In genomic region chr8:111538194-111538593, GRCm38 (mm10) we compare ENCODE assay signal across 8 mouse cellular contexts. TPM values are rescaled to one million over a fixed set of nuclear protein-coding genes. Genes with fewer than 3 reads are reported as not detected.
DNase-seq lines count a peak whose midpoint lies in the region; ATAC-seq and TF ChIP-seq lines count a peak whose summit lies in the region.

No protein-coding gene starts in this region.

- H3K27ac ChIP-seq in left cerebral cortex, adult 2 months, result peak overlapping the region; percentile 90
- no peak overlapping the region for H3K27ac ChIP-seq in cerebellum, adult 2 months (ENCODE audit: insufficient read depth, low read length)
- no peak overlapping the region for H3K27ac ChIP-seq in heart, embryonic 11.5 days (ENCODE audit: low read depth, low read length)
- H3K27ac ChIP-seq in kidney, postnatal 0 days, result no peak overlapping the region
- peak overlapping the region; percentile 90 for H3K27ac ChIP-seq in macrophage

- ATAC-seq in heart, embryonic 11.5 days (replicated peaks; ENCODE audit: insufficient number of reproducible peaks, low FRiP score, low TSS enrichment), result no peak
- no peak for ATAC-seq in kidney, postnatal 0 days (replicated peaks; ENCODE audit: low FRiP score, low read depth)

- TF ChIP-seq CTCF in left cerebral cortex, adult 2 months (IDR thresholded peaks at IDR 0.05), result no peak
- TF ChIP-seq CTCF in cerebellum, adult 2 months (IDR thresholded peaks at IDR 0.05; ENCODE audit: borderline replicate concordance, insufficient read depth, low read depth, low read length), result no peak
- no peak for TF ChIP-seq CTCF in kidney, postnatal 0 days (IDR thresholded peaks at IDR 0.05; ENCODE audit: low read depth)

- intact Hi-C loops in left cerebral cortex, adult 2 months (cut with DNase I), result loop anchor here (5.0 kb wide), 3 partner anchors 39 to 104 kb away; partner anchors contain the start of gene Zfp1
- intact Hi-C loops in left cerebral cortex, postnatal 36 days (cut with DNase I), result loop anchor here (5.0 kb wide), 1 partner anchor 104 kb away; the partner anchor contains the start of gene Zfp1

- H3K79me2 ChIP-seq in macrophage (ENCODE audit: inconsistent target), result peaks cover 63% of the 10 kb centered on the region

- TF ChIP-seq POLR2A in cerebellum, adult 2 months (IDR thresholded peaks at IDR 0.05; ENCODE audit: borderline replicate concordance, insufficient read depth, low read length), result no peak

- H3K9me3 ChIP-seq in heart, embryonic 11.5 days (replicated peaks; ENCODE audit: control insufficient read depth, low read length), result no peaks in the 10 kb centered on the region
- H3K9me3 ChIP-seq in kidney, postnatal 0 days (replicated peaks; ENCODE audit: low read length), result no peaks in the 10 kb centered on the region

- no peaks in the 10 kb centered on the region for H3K36me3 ChIP-seq in heart, embryonic 11.5 days (ENCODE audit: control insufficient read depth, insufficient read depth, low read length)
- H3K36me3 ChIP-seq in kidney, postnatal 0 days (ENCODE audit: insufficient read depth, low read length), result no peaks in the 10 kb centered on the region
- no peaks in the 10 kb centered on the region for H3K36me3 ChIP-seq in macrophage (ENCODE audit: inconsistent target)

- peaks cover 14% of the 10 kb centered on the region; the same call in 1 of the 2 replicates for H3K4me1 ChIP-seq in cerebellum, adult 2 months (ENCODE audit: control insufficient read depth, insufficient read depth, low read length)
- H3K4me1 ChIP-seq in heart, embryonic 11.5 days (ENCODE audit: control insufficient read depth, insufficient read depth, low read length), result peaks cover 31% of the 10 kb centered on the region
- peaks cover 6% of the 10 kb centered on the region for H3K4me1 ChIP-seq in kidney, postnatal 0 days (replicated peaks; ENCODE audit: insufficient read depth, low read length)

- no peaks in the 10 kb centered on the region for H3K27me3 ChIP-seq in cerebellum, adult 2 months (ENCODE audit: control insufficient read depth, insufficient read depth, low read length)
- H3K27me3 ChIP-seq in heart, embryonic 11.5 days (ENCODE audit: control insufficient read depth, insufficient read depth, low read length), result no peaks in the 10 kb centered on the region
- no peaks in the 10 kb centered on the region for H3K27me3 ChIP-seq in kidney, postnatal 0 days (ENCODE audit: insufficient read depth, low read length)

- H3K4me2 ChIP-seq in heart, embryonic 11.5 days, result peak overlapping the region; percentile 91
- H3K4me2 ChIP-seq in kidney, postnatal 0 days (ENCODE audit: low read length), result peak overlapping the region; percentile 92

- H3K9ac ChIP-seq in heart, embryonic 11.5 days (ENCODE audit: low read depth, low read length), result peak overlapping the region; percentile 94; the same call in 1 of the 2 replicates
- no peak overlapping the region for H3K9ac ChIP-seq in kidney, postnatal 0 days (ENCODE audit: low read depth, low read length)

- 0% methylated on average over 2 of the region's 2 CpGs for WGBS in cerebellum, adult 2 months
- whole genome bisulfite sequencing in heart, embryonic 11.5 days (ENCODE audit: insufficient replicate concordance), result 22% methylated on average over 2 of the region's 2 CpGs
- WGBS in kidney, postnatal 0 days, result 6% methylated on average over 2 of the region's 2 CpGs
- 6% methylated on average over 2 of the region's 2 CpGs for WGBS in macrophage (ENCODE audit: missing documents)

- H3K4me3 ChIP-seq in left cerebral cortex, adult 2 months, result peak overlapping the region; percentile 85
- peak overlapping the region; percentile 85 for H3K4me3 ChIP-seq in cerebellum, adult 2 months (replicated peaks; ENCODE audit: insufficient read depth, low read depth, low read length)
- H3K4me3 ChIP-seq in heart, embryonic 11.5 days (ENCODE audit: low read depth, low read length), result peak overlapping the region; percentile 92
- H3K4me3 ChIP-seq in kidney, postnatal 0 days (replicated peaks; ENCODE audit: low read depth, low read length), result peak overlapping the region; percentile 95
- peak overlapping the region; percentile 80 for H3K4me3 ChIP-seq in macrophage (ENCODE audit: inconsistent target)

- no peak for DNase-seq in left cerebral cortex, adult 2 months (ENCODE audit: extremely low spot score in 1 of 2, low spot score in 2 of 2)
- no peak for DNase-seq in left cerebral cortex, postnatal 36 days (ENCODE audit: low spot score in 2 of 2)
- DNase-seq in cerebellum, adult 2 months, result peak; percentile 45 to 49
- peak; percentile 15 for DNase-seq in kidney, postnatal 0 days (ENCODE audit: low spot score)
- no peak for DNase-seq in frontal cortex, postnatal 14 days (ENCODE audit: low spot score in 2 of 2)
- DNase-seq in natural killer cell, adult 2 months (ENCODE audit: low spot score in 2 of 2), result no peak

RNA-seq across cellular contexts. Expression of gene Znrf1, which starts 2.3 kb away (rescaled TPM):
- 100 to 1,000 TPM; 166 to 171 TPM for total RNA-seq in left cerebral cortex, adult 2 months (2021)
- total RNA-seq in left cerebral cortex, postnatal 36 days (2021), result 100 to 1,000 TPM; 154 to 166 TPM
- polyA plus RNA-seq in cerebellum, adult 2 months (2012; rRNA removed), result 111 and 116 TPM in 2 replicates
- polyA plus RNA-seq in heart, embryonic 11.5 days (2014; fragmentation: Nextera tagmentation; extraction: Ambion mirVana), result 23.1 and 23.7 TPM in 2 replicates
- polyA plus RNA-seq in kidney, postnatal 0 days (2015; fragmentation: Nextera tagmentation; extraction: Ambion mirVana), result 17.9 and 22.5 TPM in 2 replicates
- 1,000 to 10,000 TPM in 7 of 26 experiments, 100 to 1,000 TPM in 19; 215 to 1,872 (median 460) TPM for total RNA-seq in macrophage (2018; cell fraction: chromatin; rRNA removed)
- total RNA-seq in macrophage (2018; cell fraction: cytosol; rRNA removed), result 100 to 1,000 TPM in 2 of 26 experiments, 10 to 100 TPM in 24; 47.1 to 182 (median 64.5) TPM
- total RNA-seq in macrophage (2018; cell fraction: nucleus; rRNA removed), result 1,000 to 10,000 TPM in 3 of 26 experiments, 100 to 1,000 TPM in 23; 163 to 1,561 (median 343) TPM
- 22.5 to 63.8 TPM (median 46.7 TPM) in 3 replicates for polyA plus RNA-seq in macrophage (2018)

RNA-seq across cellular contexts. Expression of gene Wdr59, which starts 16.3 kb away (rescaled TPM):
- total RNA-seq in left cerebral cortex, adult 2 months (2021), result 10 to 100 TPM; 18.9 to 20.0 TPM
- total RNA-seq in left cerebral cortex, postnatal 36 days (2021), result 10 to 100 TPM; 20.3 to 21.7 TPM
- 16.0 TPM in 2 replicates for polyA plus RNA-seq in cerebellum, adult 2 months (2012; rRNA removed)
- 2.5 and 4.2 TPM in 2 replicates for polyA plus RNA-seq in heart, embryonic 11.5 days (2014; fragmentation: Nextera tagmentation; extraction: Ambion mirVana)
- 3.2 TPM in 2 replicates for polyA plus RNA-seq in kidney, postnatal 0 days (2015; fragmentation: Nextera tagmentation; extraction: Ambion mirVana)
- total RNA-seq in macrophage (2018; cell fraction: chromatin; rRNA removed), result 100 to 1,000 TPM in 3 of 26 experiments, 10 to 100 TPM in 23; 16.8 to 212 (median 23.5) TPM
- total RNA-seq in macrophage (2018; cell fraction: cytosol; rRNA removed), result 10 to 100 TPM in 2 of 26 experiments, 1 to 10 TPM in 24; 4.2 to 21.6 (median 6.0) TPM
- total RNA-seq in macrophage (2018; cell fraction: nucleus; rRNA removed), result 100 to 1,000 TPM in 2 of 26 experiments, 10 to 100 TPM in 23, 1 to 10 TPM in 1; 9.7 to 169 (median 17.6) TPM
- polyA plus RNA-seq in macrophage (2018), result 4.6 to 5.8 TPM (median 5.3 TPM) in 3 replicates

Comparison
In these comparisons a context has a peak if more than half of its experiments do, and no peak if none do; other contexts are left out.
1. DNase-seq: peak in cerebellum, adult 2 months (2 of 2) and kidney, postnatal 0 days (single experiment); none in left cerebral cortex, adult 2 months (0 of 2), left cerebral cortex, postnatal 36 days (0 of 2), frontal cortex, postnatal 14 days (0 of 2) and natural killer cell, adult 2 months (0 of 2).
2. H3K27ac ChIP-seq: peak in left cerebral cortex, adult 2 months (single experiment) and macrophage (single experiment); none in cerebellum, adult 2 months (single experiment), heart, embryonic 11.5 days (single experiment) and kidney, postnatal 0 days (single experiment).
3. Peak in every context shown above with its lines, with median percentiles within 50 percentile points of each other: H3K4me3 ChIP-seq.